17 mouse cellular contexts compared by ENCODE assay signal in genomic region chr3:88219940-88220339, GRCm38 (mm10). TPM values are rescaled to one million over a fixed set of nuclear protein-coding genes. Genes with fewer than 3 reads are reported as not detected.
A peak's percentile ranks its signal among the peaks of the same experiment; 100 is the strongest.
DNase-seq lines count a peak whose midpoint lies in the region; ATAC-seq lines count a peak whose summit lies in the region.
"Had no signal": no experiment of that assay in that cellular context is flagged by ENCODE, and none has a peak within 500 bp of the region (broad histone marks: within the 10 kb centered on the region; RNA-seq: fewer than 3 reads in every experiment).

No protein-coding gene starts in this region.

- WGBS in midbrain, embryonic 11.5 days: 6% methylated on average over 9 of the region's 9 CpGs
- WGBS in midbrain, embryonic 10.5 days: 8% methylated on average over 9 of the region's 9 CpGs
- WGBS in forebrain, embryonic 15.5 days: 2% methylated on average over 9 of the region's 9 CpGs
- WGBS in midbrain, embryonic 12.5 days: 6% methylated on average over 9 of the region's 9 CpGs
- 4% methylated on average over 9 of the region's 9 CpGs for WGBS in neural tube, embryonic 15.5 days
- WGBS in intestine, embryonic 15.5 days: 11% methylated on average over 9 of the region's 9 CpGs

- no peak overlapping the region for H3K4me3 ChIP-seq in midbrain, embryonic 11.5 days (ENCODE audit: low read depth, low read length)
- no peak overlapping the region for H3K4me3 ChIP-seq in midbrain, embryonic 10.5 days
- H3K4me3 ChIP-seq in forebrain, embryonic 15.5 days: peak overlapping the region; percentile 82
- H3K4me3 ChIP-seq in midbrain, embryonic 12.5 days: no peak overlapping the region
- peak overlapping the region; percentile 9 for H3K4me3 ChIP-seq in neural tube, embryonic 15.5 days (replicated peaks)
- H3K4me3 ChIP-seq in intestine, embryonic 15.5 days (replicated peaks): no peak overlapping the region
- H3K4me3 ChIP-seq: heart, embryonic 12.5 days had no signal

- H3K27me3 ChIP-seq in midbrain, embryonic 11.5 days (ENCODE audit: control insufficient read depth, insufficient read depth, low read length): peaks cover 93% of the 10 kb centered on the region
- H3K27me3 ChIP-seq in midbrain, embryonic 10.5 days (ENCODE audit: low read depth, poor library complexity, severe bottlenecking): peaks cover 100% of the 10 kb centered on the region
- no peaks in the 10 kb centered on the region for H3K27me3 ChIP-seq in forebrain, embryonic 15.5 days
- H3K27me3 ChIP-seq in midbrain, embryonic 12.5 days: peaks cover 99% of the 10 kb centered on the region
- H3K27me3 ChIP-seq in neural tube, embryonic 15.5 days (replicated peaks): no peaks in the 10 kb centered on the region; the same call in 1 of the 2 replicates
- peaks cover 74% of the 10 kb centered on the region for H3K27me3 ChIP-seq in intestine, embryonic 15.5 days (replicated peaks)

- no peak overlapping the region for H3K27ac ChIP-seq in midbrain, embryonic 11.5 days (ENCODE audit: low read depth, low read length)
- H3K27ac ChIP-seq in midbrain, embryonic 10.5 days (replicated peaks): no peak overlapping the region
- H3K27ac ChIP-seq in forebrain, embryonic 15.5 days (replicated peaks): peak overlapping the region; percentile 99
- peak overlapping the region; percentile 82 for H3K27ac ChIP-seq in midbrain, embryonic 12.5 days (replicated peaks)
- H3K27ac ChIP-seq in neural tube, embryonic 15.5 days (replicated peaks): peak overlapping the region; percentile 98
- no peak overlapping the region for H3K27ac ChIP-seq in intestine, embryonic 15.5 days
- H3K27ac ChIP-seq: macrophage had no signal

- no peak overlapping the region for H3K4me2 ChIP-seq in midbrain, embryonic 11.5 days
- H3K4me2 ChIP-seq in forebrain, embryonic 15.5 days (replicated peaks): peak overlapping the region; percentile 96
- peak overlapping the region; percentile 60 for H3K4me2 ChIP-seq in midbrain, embryonic 12.5 days (replicated peaks)
- H3K4me2 ChIP-seq in neural tube, embryonic 15.5 days: peak overlapping the region; percentile 62
- no peak overlapping the region for H3K4me2 ChIP-seq in intestine, embryonic 15.5 days (replicated peaks)
- H3K4me2 ChIP-seq: heart, embryonic 12.5 days had no signal

- H3K4me1 ChIP-seq in midbrain, embryonic 11.5 days (ENCODE audit: control insufficient read depth, insufficient read depth, low read length): peaks cover 8% of the 10 kb centered on the region
- peaks cover 32% of the 10 kb centered on the region for H3K4me1 ChIP-seq in midbrain, embryonic 10.5 days
- H3K4me1 ChIP-seq in forebrain, embryonic 15.5 days: peaks cover 80% of the 10 kb centered on the region
- H3K4me1 ChIP-seq in midbrain, embryonic 12.5 days: peaks cover 84% of the 10 kb centered on the region
- H3K4me1 ChIP-seq in neural tube, embryonic 15.5 days: peaks cover 85% of the 10 kb centered on the region
- peaks cover 9% of the 10 kb centered on the region for H3K4me1 ChIP-seq in intestine, embryonic 15.5 days (replicated peaks)

- H3K9ac ChIP-seq in midbrain, embryonic 11.5 days (ENCODE audit: low read length): no peak overlapping the region
- H3K9ac ChIP-seq in forebrain, embryonic 15.5 days (replicated peaks): peak overlapping the region; percentile 93
- H3K9ac ChIP-seq in midbrain, embryonic 12.5 days (replicated peaks): peak overlapping the region; percentile 20
- peak overlapping the region; percentile 42; the same call in 1 of the 2 replicates for H3K9ac ChIP-seq in neural tube, embryonic 15.5 days (replicated peaks)
- H3K9ac ChIP-seq in intestine, embryonic 15.5 days: no peak overlapping the region
- H3K9ac ChIP-seq: heart, embryonic 12.5 days had no signal

- no peaks in the 10 kb centered on the region for H3K36me3 ChIP-seq in midbrain, embryonic 11.5 days (ENCODE audit: control insufficient read depth, insufficient read depth, low read length)
- H3K36me3 ChIP-seq in midbrain, embryonic 10.5 days: no peaks in the 10 kb centered on the region
- H3K36me3 ChIP-seq in forebrain, embryonic 15.5 days: peaks cover 33% of the 10 kb centered on the region
- peaks cover 29% of the 10 kb centered on the region for H3K36me3 ChIP-seq in midbrain, embryonic 12.5 days
- peaks cover 20% of the 10 kb centered on the region for H3K36me3 ChIP-seq in neural tube, embryonic 15.5 days
- no peaks in the 10 kb centered on the region for H3K36me3 ChIP-seq in intestine, embryonic 15.5 days
- H3K36me3 ChIP-seq: heart, embryonic 12.5 days had no signal

- no peaks in the 10 kb centered on the region for H3K9me3 ChIP-seq in midbrain, embryonic 11.5 days (ENCODE audit: control insufficient read depth, low read length)
- no peaks in the 10 kb centered on the region for H3K9me3 ChIP-seq in midbrain, embryonic 10.5 days (replicated peaks)
- no peaks in the 10 kb centered on the region for H3K9me3 ChIP-seq in forebrain, embryonic 15.5 days
- H3K9me3 ChIP-seq in midbrain, embryonic 12.5 days: no peaks in the 10 kb centered on the region
- no peaks in the 10 kb centered on the region for H3K9me3 ChIP-seq in neural tube, embryonic 15.5 days (replicated peaks)
- no peaks in the 10 kb centered on the region for H3K9me3 ChIP-seq in intestine, embryonic 15.5 days
- H3K9me3 ChIP-seq: heart, embryonic 12.5 days had no signal

- peak; percentile 89 for DNase-seq in midbrain, embryonic 11.5 days (ENCODE audit: low spot score, missing footprints)
- DNase-seq in midbrain, embryonic 10.5 days (ENCODE audit: low spot score): no peak
- DNase-seq in gastrocnemius, adult 18-20 months (ENCODE audit: low spot score): no peak
- DNase-seq in left cerebral cortex, adult 8-10 months (ENCODE audit: low spot score in 2 of 2): no peak
- DNase-seq: cerebellum, adult 11-12 months; kidney, adult 8-10 months; liver; lung, adult 2 months had no signal

- ATAC-seq in midbrain, embryonic 11.5 days (ENCODE audit: low FRiP score): no peak; the same call in 1 of the 2 replicates
- ATAC-seq in forebrain, embryonic 15.5 days (replicated peaks): 0 out of 2 replicates have a peak, but pooled peaks have one; percentile 15
- peak; percentile 42; the same call in 1 of the 2 replicates for ATAC-seq in midbrain, embryonic 12.5 days (ENCODE audit: low FRiP score, low read depth)
- no peak for ATAC-seq in neural tube, embryonic 15.5 days (ENCODE audit: low FRiP score)
- ATAC-seq in intestine, embryonic 15.5 days: no peak

RNA-seq across cellular contexts. Expression of gene Rhbg, which starts 34.6 kb away (rescaled TPM):
- 0.15 TPM in 1 of 2 replicates, not detected in the other for polyA plus RNA-seq in midbrain, embryonic 11.5 days (2014; fragmentation: Nextera tagmentation; extraction: Ambion mirVana)
- not detected in 2 replicates for polyA plus RNA-seq in midbrain, embryonic 10.5 days (2016; fragmentation: Nextera tagmentation; extraction: Ambion mirVana)
- 0.10 and 0.14 TPM in 2 replicates for polyA plus RNA-seq in forebrain, embryonic 15.5 days (2015; fragmentation: Nextera tagmentation; extraction: Ambion mirVana)
- polyA plus RNA-seq in midbrain, embryonic 12.5 days (2016; fragmentation: Nextera tagmentation; extraction: Ambion mirVana): 0.26 TPM in 1 of 2 replicates, not detected in the other
- polyA plus RNA-seq in neural tube, embryonic 15.5 days (2015; fragmentation: Nextera tagmentation; extraction: Ambion mirVana): 0.78 and 0.83 TPM in 2 replicates
- not detected for total RNA-seq in gastrocnemius, adult 18-20 months (2021)
- 0.59 and 0.69 TPM in 2 replicates for polyA plus RNA-seq in intestine, embryonic 15.5 days (2015; fragmentation: Nextera tagmentation; extraction: Ambion mirVana)
- not detected for total RNA-seq in left cerebral cortex, adult 8-10 months (2022)
- total RNA-seq: layer of hippocampus, adult 18-20 months had no signal
- polyA plus RNA-seq: C2C12; frontal cortex, adult 2 months; macrophage had no signal

Comparison
In these comparisons a context has a peak if more than half of its experiments do, and no peak if none do; other contexts are left out.
1. ATAC-seq: peak in forebrain, embryonic 15.5 days (single experiment) and midbrain, embryonic 12.5 days (single experiment); none in midbrain, embryonic 11.5 days (single experiment), neural tube, embryonic 15.5 days (single experiment) and intestine, embryonic 15.5 days (single experiment).
2. H3K27ac ChIP-seq: peak in forebrain, embryonic 15.5 days (single experiment), midbrain, embryonic 12.5 days (single experiment) and neural tube, embryonic 15.5 days (single experiment); none in midbrain, embryonic 11.5 days (single experiment), midbrain, embryonic 10.5 days (single experiment) and intestine, embryonic 15.5 days (single experiment).
3. H3K4me2 ChIP-seq: peak in forebrain, embryonic 15.5 days (single experiment), midbrain, embryonic 12.5 days (single experiment) and neural tube, embryonic 15.5 days (single experiment); none in midbrain, embryonic 11.5 days (single experiment) and intestine, embryonic 15.5 days (single experiment).
4. H3K9ac ChIP-seq: peak in forebrain, embryonic 15.5 days (single experiment), midbrain, embryonic 12.5 days (single experiment) and neural tube, embryonic 15.5 days (single experiment); none in midbrain, embryonic 11.5 days (single experiment) and intestine, embryonic 15.5 days (single experiment).
5. H3K4me3 ChIP-seq: peak in forebrain, embryonic 15.5 days (single experiment) and neural tube, embryonic 15.5 days (single experiment); none in midbrain, embryonic 11.5 days (single experiment), midbrain, embryonic 10.5 days (single experiment), midbrain, embryonic 12.5 days (single experiment) and intestine, embryonic 15.5 days (single experiment).